Mouse (Mus musculus) hindbrain, embryonic 14.5 days (tissue): ENCODE data around the gene Xbp1. TPM values are rescaled to one million over a fixed set of nuclear protein-coding genes. Genes with fewer than 3 reads are reported as not detected.
"Not testable (repeated sequence)": the region's sequence is repeated elsewhere in the genome, so short reads cannot be mapped to it uniquely, and the experiment has no call there.

Source experiments
- ATAC-seq: fragments of 200-750 bp; cut with Nextera tagmentation; 2 replicates; pipeline ENCODE4 v1.8.0; 2017; ENCODE audit warnings: moderate number of reproducible peaks, mild to moderate bottlenecking, moderate TSS enrichment, moderate library complexity; ENCODE audit not compliant: low FRiP score
- DNase-seq: peaks from one replicate; pipeline ENCODE4 v3.0.0-alpha.2; 2015; ENCODE audit warnings: low spot score
- H3K27ac ChIP-seq: fragments of 300-500 bp; sonication (generic); 2 replicates; pipeline ENCODE4 v1.5.1; 2014; ENCODE audit warnings: mild to moderate bottlenecking, moderate library complexity
- H3K27me3 ChIP-seq: fragments of 300-500 bp; sonication (generic); 2 replicates; pipeline ENCODE4 v1.6.1; 2014; ENCODE audit warnings: mild to moderate bottlenecking, low read length, mixed read lengths; ENCODE audit not compliant: control insufficient read depth, insufficient read depth
- H3K36me3 ChIP-seq: fragments of 300-500 bp; sonication (generic); replicated peaks from 2 replicates; pipeline ENCODE4 v1.6.1; 2014; ENCODE audit not compliant: control insufficient read depth, insufficient read depth
- H3K4me1 ChIP-seq: fragments of 300-500 bp; sonication (generic); replicated peaks from 2 replicates; pipeline ENCODE4 v1.6.1; 2014; ENCODE audit warnings: antibody characterized with exemption, low read length, mixed read lengths; ENCODE audit not compliant: control insufficient read depth, insufficient read depth
- H3K4me2 ChIP-seq: fragments of 300-500 bp; sonication (generic); replicated peaks from 2 replicates; pipeline ENCODE4 v1.6.1; 2014; ENCODE audit warnings: mild to moderate bottlenecking, moderate library complexity
- H3K4me3 ChIP-seq: fragments of 300-500 bp; sonication (generic); replicated peaks from 2 replicates; pipeline ENCODE4 v1.5.1; 2014; ENCODE audit warnings: mild to moderate bottlenecking, low read length
- H3K9ac ChIP-seq: fragments of 300-500 bp; sonication (generic); 2 replicates; pipeline ENCODE4 v1.6.1; 2014
- H3K9me3 ChIP-seq: fragments of 300-500 bp; sonication (generic); 2 replicates; pipeline ENCODE4 v1.6.1; 2016; ENCODE audit warnings: low read length; ENCODE audit not compliant: control insufficient read depth
- WGBS: fragments of 180-500 bp; shearing (Covaris S2); extraction: QIAGEN DNeasy Blood & Tissue Kit; methylation state at CpG from one replicate; pipeline ENCODE4 v1.1.7; 2014; 5-methylcytosine and 5-hydroxymethylcytosine counted together
- polyA plus RNA-seq: library from polyadenylated mRNA; unstranded; fragments of >200 nt; fragmentation: Nextera tagmentation; extraction: Ambion mirVana; gene quantifications from 2 replicates; pipeline ENCODE4 v1.2.1, GENCODE M21; 2014

The Xbp1 gene
- polyA plus RNA-seq, 1 experiment from 2014 or later, result 133 TPM

GRCm38 (mm10) chr11:5522798-5523415 lies 2.4 kb downstream of the Xbp1 start:
- Histone ChIP-seq H3K27ac (no peak overlapping the region), H3K27me3 (no peaks in the 10 kb centered on the region), H3K4me1 (peaks cover 20% of the 10 kb centered on the region), H3K4me2 (peak overlapping the region; percentile 60), H3K9ac (peak overlapping the region; percentile 99; the same call in 1 of the 2 replicates), H3K9me3 (no peaks in the 10 kb centered on the region), H3K4me3 (peak overlapping the region; percentile 99), H3K36me3 (peaks cover 58% of the 10 kb centered on the region)
- DNase-seq (no peak), ATAC-seq (no peak)
- WGBS, result 92% methylated on average over 11 of the region's 11 CpGs

GRCm38 (mm10) chr11:5525418-5525817 lies 5.0 kb downstream of the Xbp1 start:
- H3K9ac ChIP-seq, result no peak overlapping the region
- peaks cover 20% of the 10 kb centered on the region for H3K4me1 ChIP-seq
- no peak overlapping the region for H3K4me2 ChIP-seq
- no peak overlapping the region for H3K4me3 ChIP-seq
- H3K27ac ChIP-seq, result no peak overlapping the region
- H3K9me3 ChIP-seq, result no peaks in the 10 kb centered on the region
- ATAC-seq, result no peak
- no peak for DNase-seq
- H3K36me3 ChIP-seq, result peaks cover 83% of the 10 kb centered on the region
- no peaks in the 10 kb centered on the region for H3K27me3 ChIP-seq
- 89% methylated on average over 4 of the region's 4 CpGs for WGBS

GRCm38 (mm10) chr11:5526573-5527439 lies 6.3 kb downstream of the Xbp1 start:
- Histone ChIP-seq H3K4me1 (peaks cover 20% of the 10 kb centered on the region), H3K36me3 (peaks cover 97% of the 10 kb centered on the region), H3K4me3 (no peak overlapping the region), H3K9me3 (no peaks in the 10 kb centered on the region), H3K4me2 (no peak overlapping the region), H3K9ac (no peak overlapping the region), H3K27me3 (no peaks in the 10 kb centered on the region), H3K27ac (no peak overlapping the region)
- 91% methylated on average over 7 of the region's 7 CpGs for WGBS
- ATAC-seq, result no peak
- DNase-seq, result no peak

- peaks cover 8% of the 10 kb centered on the region for H3K4me1 ChIP-seq
- 82% methylated on average over 5 of the region's 5 CpGs for whole genome bisulfite sequencing
- no peak overlapping the region for H3K27ac ChIP-seq
- H3K4me3 ChIP-seq, result no peak overlapping the region
- DNase-seq (no peak), ATAC-seq (no peak)
- H3K36me3 ChIP-seq, result peaks cover 100% of the 10 kb centered on the region
- H3K9me3 ChIP-seq, result no peaks in the 10 kb centered on the region
- H3K27me3 ChIP-seq, result no peaks in the 10 kb centered on the region
- no peak overlapping the region for H3K4me2 ChIP-seq
- no peak overlapping the region for H3K9ac ChIP-seq
These were observed 7.5 kb downstream of the Xbp1 start for GRCm38 (mm10) chr11:5527865-5528523.

- H3K27me3 ChIP-seq, result no peaks in the 10 kb centered on the region
- no peak overlapping the region for H3K4me3 ChIP-seq
- H3K4me2 ChIP-seq, result no peak overlapping the region
- no peak for DNase-seq
- 70% methylated on average over 5 of the region's 5 CpGs for whole genome bisulfite sequencing
- no peak for ATAC-seq
- 0 out of 2 replicates have a peak, but pooled peaks cover under 1% of the 10 kb centered on the region for H3K4me1 ChIP-seq
- no peak overlapping the region for H3K9ac ChIP-seq
- no peaks in the 10 kb centered on the region for H3K9me3 ChIP-seq
- H3K36me3 ChIP-seq, result peaks cover 100% of the 10 kb centered on the region
- no peak overlapping the region for H3K27ac ChIP-seq
These were observed 8.4 kb downstream of the Xbp1 start for GRCm38 (mm10) chr11:5528841-5529240.

GRCm38 (mm10) chr11:5530172-5530571 lies 9.7 kb downstream of the Xbp1 start:
- DNase-seq (no peak), ATAC-seq (no peak)
- Histone ChIP-seq H3K9ac (no peak overlapping the region), H3K4me3 (no peak overlapping the region), H3K9me3 (no peaks in the 10 kb centered on the region), H3K27me3 (no peaks in the 10 kb centered on the region), H3K4me1 (no peaks in the 10 kb centered on the region), H3K27ac (no peak overlapping the region), H3K36me3 (peaks cover 98% of the 10 kb centered on the region), H3K4me2 (no peak overlapping the region)
- WGBS, result 89% methylated on average over 5 of the region's 5 CpGs

- ATAC-seq, result no peak
- 79% methylated on average over 6 of the region's 6 CpGs for WGBS
- no peak overlapping the region for H3K4me2 ChIP-seq
- no peak overlapping the region for H3K4me3 ChIP-seq
- H3K36me3 ChIP-seq, result peaks cover 93% of the 10 kb centered on the region
- no peak overlapping the region for H3K9ac ChIP-seq
- no peak overlapping the region for H3K27ac ChIP-seq
- H3K4me1 ChIP-seq, result no peaks in the 10 kb centered on the region
- H3K9me3 ChIP-seq, result no peaks in the 10 kb centered on the region
- H3K27me3 ChIP-seq, result no peaks in the 10 kb centered on the region
- no peak for DNase-seq
These were observed 10.3 kb downstream of the Xbp1 start for GRCm38 (mm10) chr11:5530717-5531116.

GRCm38 (mm10) chr11:5533108-5533507 lies 12.6 kb downstream of the Xbp1 start:
- Histone ChIP-seq H3K27ac (no peak overlapping the region), H3K27me3 (no peaks in the 10 kb centered on the region), H3K4me3 (no peak overlapping the region), H3K9ac (no peak overlapping the region), H3K36me3 (peaks cover 69% of the 10 kb centered on the region), H3K4me2 (no peak overlapping the region), H3K4me1 (no peaks in the 10 kb centered on the region), H3K9me3 (no peaks in the 10 kb centered on the region)
- DNase-seq (no peak), ATAC-seq (no peak)
- WGBS, result 77% methylated on average over 5 of the region's 5 CpGs

- H3K9me3 ChIP-seq, ATAC-seq, DNase-seq, H3K4me3 ChIP-seq, H3K27me3 ChIP-seq, H3K9ac ChIP-seq, H3K4me2 ChIP-seq, H3K27ac ChIP-seq: not testable (repeated sequence)
- 100% methylated on average over 3 of the region's 4 CpGs for WGBS
- Histone ChIP-seq H3K36me3 (peaks cover 28% of the 10 kb centered on the region), H3K4me1 (peaks cover 13% of the 10 kb centered on the region)
These were observed 17.0 kb downstream of the Xbp1 start for GRCm38 (mm10) chr11:5537454-5537853.
